Mouse (Mus musculus) stomach, postnatal 0 days (tissue): ENCODE measurements around the gene Slc9b1. TPM values are rescaled to one million over a fixed set of nuclear protein-coding genes. Genes with fewer than 3 reads are reported as not detected.

Source experiments
- ATAC-seq: fragments of 200-750 bp; cut with Nextera tagmentation; 2 replicates; pipeline ENCODE4 v1.8.0; 2017; ENCODE audit not compliant: low FRiP score, low TSS enrichment
- DNase-seq: peaks from one replicate; pipeline ENCODE4 v3.0.0-alpha.2; 2016; ENCODE audit warnings: low spot score
- H3K27ac ChIP-seq: fragments of 300-500 bp; sonication (generic); replicated peaks from 2 replicates; pipeline ENCODE4 v1.5.1; 2014; ENCODE audit warnings: mild to moderate bottlenecking, control low read depth
- H3K27me3 ChIP-seq: fragments of 300-500 bp; sonication (generic); 2 replicates; pipeline ENCODE4 v1.6.1; 2014; ENCODE audit warnings: low read length; ENCODE audit not compliant: control insufficient read depth, insufficient read depth
- H3K36me3 ChIP-seq: fragments of 300-500 bp; sonication (generic); 2 replicates; pipeline ENCODE4 v1.6.1; 2014; ENCODE audit warnings: low read length, mixed read lengths; ENCODE audit not compliant: control insufficient read depth, insufficient read depth
- H3K4me1 ChIP-seq: fragments of 300-500 bp; sonication (generic); replicated peaks from 2 replicates; pipeline ENCODE4 v1.6.1; 2014; ENCODE audit warnings: antibody characterized with exemption; ENCODE audit not compliant: control insufficient read depth, insufficient read depth
- H3K4me2 ChIP-seq: fragments of 300-500 bp; sonication (generic); replicated peaks from 2 replicates; pipeline ENCODE4 v1.6.1; 2014; ENCODE audit warnings: low read depth, mild to moderate bottlenecking, control low read depth, moderate library complexity
- H3K4me3 ChIP-seq: fragments of 300-500 bp; sonication (generic); 2 replicates; pipeline ENCODE4 v1.5.1; 2014; ENCODE audit warnings: low read depth, low read length, control low read depth
- H3K9ac ChIP-seq: fragments of 300-500 bp; sonication (generic); 2 replicates; pipeline ENCODE4 v1.6.1; 2014; ENCODE audit warnings: mild to moderate bottlenecking, low read length, control low read depth, mixed read lengths
- H3K9me3 ChIP-seq: fragments of 300-500 bp; sonication (generic); 2 replicates; pipeline ENCODE4 v1.6.1; 2016; ENCODE audit warnings: low read length; ENCODE audit not compliant: control insufficient read depth
- CTCF ChIP-seq: IDR thresholded peaks from 2 replicates; pipeline ENCODE4 v1.5.1; 2016; ENCODE audit warnings: antibody characterized with exemption, low read depth, mild to moderate bottlenecking, moderate library complexity
- EP300 ChIP-seq: optimal IDR thresholded peaks from 2 replicates; pipeline ENCODE3; 2016; ENCODE audit warnings: antibody characterized with exemption
- WGBS: fragments of 180-500 bp; shearing (Covaris S2); extraction: QIAGEN DNeasy Blood & Tissue Kit; methylation state at CpG from one replicate; pipeline ENCODE4 v1.1.7; 2014; 5-methylcytosine and 5-hydroxymethylcytosine counted together
- polyA plus RNA-seq: library from polyadenylated mRNA; unstranded; fragments of >200 nt; fragmentation: Nextera tagmentation; extraction: Ambion mirVana; gene quantifications from 2 replicates; pipeline ENCODE4 v1.2.1, GENCODE M21; 2015

Slc9b1 gene
- polyA plus RNA-seq, 1 experiment from 2014 or later, result 0.07 TPM

- 53% methylated on average over 5 of the region's 5 CpGs for WGBS
- H3K27ac ChIP-seq, result no peak overlapping the region
- ATAC-seq (peak; percentile 87), DNase-seq (peak; percentile 50)
- no peaks in the 10 kb centered on the region for H3K9me3 ChIP-seq
- no peaks in the 10 kb centered on the region for H3K36me3 ChIP-seq
- no peaks in the 10 kb centered on the region for H3K4me1 ChIP-seq
- H3K27me3 ChIP-seq, result no peaks in the 10 kb centered on the region
- no peak overlapping the region for H3K9ac ChIP-seq
- TF ChIP-seq EP300, result no peak
- no peak for TF ChIP-seq CTCF
- H3K4me3 ChIP-seq, result no peak overlapping the region
- no peak overlapping the region for H3K4me2 ChIP-seq
Observed at GRCm38 (mm10) chr3:135395085-135395484, 47.3 kb downstream of the Slc9b1 start.

- Histone ChIP-seq H3K4me3 (no peak overlapping the region), H3K9me3 (no peaks in the 10 kb centered on the region), H3K4me2 (no peak overlapping the region), H3K27me3 (no peaks in the 10 kb centered on the region), H3K36me3 (no peaks in the 10 kb centered on the region), H3K27ac (no peak overlapping the region), H3K4me1 (no peaks in the 10 kb centered on the region), H3K9ac (no peak overlapping the region)
- WGBS, result 39% methylated on average over 6 of the region's 6 CpGs
- no peak for ATAC-seq
- TF ChIP-seq EP300 (no peak), CTCF (no peak)
- DNase-seq, result no peak
Observed at GRCm38 (mm10) chr3:135396081-135396480, 48.3 kb downstream of the Slc9b1 start.

GRCm38 (mm10) chr3:135397112-135397511 is 49.3 kb downstream of the Slc9b1 start:
- Histone ChIP-seq H3K9me3 (no peaks in the 10 kb centered on the region), H3K4me3 (no peak overlapping the region), H3K4me2 (no peak overlapping the region), H3K27me3 (no peaks in the 10 kb centered on the region), H3K4me1 (no peaks in the 10 kb centered on the region), H3K9ac (no peak overlapping the region), H3K36me3 (no peaks in the 10 kb centered on the region), H3K27ac (no peak overlapping the region)
- no peak for DNase-seq
- ATAC-seq, result no peak
- TF ChIP-seq EP300 (no peak), CTCF (no peak)

GRCm38 (mm10) chr3:135402201-135402658 is 54.4 kb downstream of the Slc9b1 start:
- no peaks in the 10 kb centered on the region for H3K36me3 ChIP-seq
- H3K27ac ChIP-seq, result no peak overlapping the region
- no peaks in the 10 kb centered on the region for H3K9me3 ChIP-seq
- no peaks in the 10 kb centered on the region for H3K4me1 ChIP-seq
- TF ChIP-seq EP300 (no peak), CTCF (peak; percentile 96)
- no peak overlapping the region for H3K4me3 ChIP-seq
- ATAC-seq (peak; percentile 81), DNase-seq (peak; percentile 88)
- WGBS, result 6% methylated on average over 10 of the region's 10 CpGs
- H3K27me3 ChIP-seq, result no peaks in the 10 kb centered on the region
- H3K4me2 ChIP-seq, result peak overlapping the region; percentile 6; the same call in 1 of the 2 replicates
- no peak overlapping the region for H3K9ac ChIP-seq

- Histone ChIP-seq H3K36me3 (no peaks in the 10 kb centered on the region), H3K4me1 (no peaks in the 10 kb centered on the region), H3K9me3 (no peaks in the 10 kb centered on the region), H3K9ac (no peak overlapping the region), H3K4me2 (no peak overlapping the region), H3K27ac (no peak overlapping the region), H3K4me3 (no peak overlapping the region), H3K27me3 (no peaks in the 10 kb centered on the region)
- no peak for DNase-seq
- no peak for ATAC-seq
- WGBS, result 74% methylated on average over 9 of the region's 9 CpGs
- no peak for TF ChIP-seq CTCF
- TF ChIP-seq EP300, result no peak
Observed at GRCm38 (mm10) chr3:135403211-135403610, 55.4 kb downstream of the Slc9b1 start.

- WGBS, result 68% methylated on average over 5 of the region's 5 CpGs
- Histone ChIP-seq H3K27me3 (no peaks in the 10 kb centered on the region), H3K4me2 (no peak overlapping the region)
Observed at GRCm38 (mm10) chr3:135403856-135404255, 56.0 kb downstream of the Slc9b1 start.

More at GRCm38 (mm10) chr3:135403856-135404255, 56.0 kb downstream of the Slc9b1 start:
- H3K36me3 ChIP-seq, result no peaks in the 10 kb centered on the region
- no peak overlapping the region for H3K9ac ChIP-seq
- no peaks in the 10 kb centered on the region for H3K4me1 ChIP-seq
- no peak overlapping the region for H3K4me3 ChIP-seq
- H3K27ac ChIP-seq, result no peak overlapping the region
- no peaks in the 10 kb centered on the region for H3K9me3 ChIP-seq
- DNase-seq, result no peak
- peak; percentile 45 for TF ChIP-seq CTCF
- no peak for TF ChIP-seq EP300
- no peak for ATAC-seq
